Mouse (Mus musculus) embryonic facial prominence, embryonic 13.5 days (tissue): ENCODE results near the gene Insrr. TPM values are rescaled to one million over a fixed set of nuclear protein-coding genes. Genes with fewer than 3 reads are reported as not detected.

Experiments
- polyA plus RNA-seq: library from polyadenylated mRNA; unstranded; fragments of >200 nt; fragmentation: Nextera tagmentation; extraction: Ambion mirVana; gene quantifications from 2 replicates; pipeline ENCODE4 v1.2.1, GENCODE M21; 2015

Insrr gene
- polyA plus RNA-seq, 1 experiment from 2014 or later = 0.80 TPM

Other genes starting within 250 kb of the Insrr start
- gene Arhgef11, start 179.4 kb upstream of the Insrr start, polyA plus RNA-seq = 17.5 and 18.3 TPM in 2 replicates
- gene Lrrc71, start 48.3 kb upstream of the Insrr start, polyA plus RNA-seq = 0.34 and 0.99 TPM in 2 replicates
- gene Ntrk1, start 1.8 kb upstream of the Insrr start, polyA plus RNA-seq = 1.8 TPM in 2 replicates
- gene Pear1, start 27.4 kb downstream of the Insrr start, polyA plus RNA-seq = 12.5 and 15.6 TPM in 2 replicates
- not detected in 2 replicates for gene Sh2d2a, start 49.8 kb downstream of the Insrr start, polyA plus RNA-seq
- 14.4 and 17.7 TPM in 2 replicates for gene Prcc, start 88.7 kb downstream of the Insrr start, polyA plus RNA-seq
- 180 and 260 TPM in 2 replicates for gene Hdgf, start 109.4 kb downstream of the Insrr start, polyA plus RNA-seq
- gene Mrpl24, start 122.6 kb downstream of the Insrr start, polyA plus RNA-seq = 80.1 and 84.0 TPM in 2 replicates
- 69.0 and 74.3 TPM in 2 replicates for gene Isg20l2, start 133.4 kb downstream of the Insrr start, polyA plus RNA-seq
- gene Rrnad1, start 133.8 kb downstream of the Insrr start, polyA plus RNA-seq = 21.1 and 25.2 TPM in 2 replicates
- 345 and 370 TPM in 2 replicates for gene Crabp2, start 151.7 kb downstream of the Insrr start, polyA plus RNA-seq
- 13.8 and 17.7 TPM in 2 replicates for gene Nes, start 174.1 kb downstream of the Insrr start, polyA plus RNA-seq
- 0.39 and 0.53 TPM in 2 replicates for gene Bcan, start 203.3 kb downstream of the Insrr start, polyA plus RNA-seq
- gene Hapln2, start 230.6 kb downstream of the Insrr start, polyA plus RNA-seq = 0.15 TPM in 1 of 2 replicates, not detected in the other
- gene Gpatch4, start 246.2 kb downstream of the Insrr start, polyA plus RNA-seq = 34.0 and 38.5 TPM in 2 replicates